Mouse (Mus musculus): ENCODE results near the gene Vps18. TPM values are rescaled to one million over a fixed set of nuclear protein-coding genes. Genes with fewer than 3 reads are reported as not detected.

Gene Vps18
- total RNA-seq, 2 experiments from 2014 or later, result 44.2 to 49.9 TPM

GRCm38 (mm10) chr2:119320571-119320970 lies 32.0 kb downstream of the Vps18 start:
- no peak for DNase-seq (ENCODE audit: low spot score in 2 of 2)

GRCm38 (mm10) chr2:119321771-119322586 lies 33.4 kb downstream of the Vps18 start:
- DNase-seq (ENCODE audit: low spot score in 2 of 2), result no peak

GRCm38 (mm10) chr2:119322587-119323300 lies 34.2 kb downstream of the Vps18 start:
- DNase-seq (ENCODE audit: low spot score in 2 of 2), result peak; percentile 39 to 75

GRCm38 (mm10) chr2:119323866-119324575 lies 35.5 kb downstream of the Vps18 start:
- DNase-seq (ENCODE audit: low spot score in 2 of 2), result no peak

- DNase-seq (ENCODE audit: low spot score in 2 of 2), result no peak
These were observed 36.2 kb downstream of the Vps18 start for GRCm38 (mm10) chr2:119324576-119325318.

GRCm38 (mm10) chr2:119325568-119326143 lies 37.1 kb downstream of the Vps18 start, which contains the start of gene Dll4:
TSS of gene Dll4 (plus strand) at chr2:119325784.
- no peak for DNase-seq (ENCODE audit: low spot score in 2 of 2)

GRCm38 (mm10) chr2:119326161-119327101 lies 37.9 kb downstream of the Vps18 start:
- no peak for DNase-seq (ENCODE audit: low spot score in 2 of 2)

- DNase-seq (ENCODE audit: low spot score in 2 of 2), result no peak
These were observed 38.6 kb downstream of the Vps18 start for GRCm38 (mm10) chr2:119327102-119327480.

- no peak for DNase-seq (ENCODE audit: low spot score in 2 of 2)
These were observed 39.5 kb downstream of the Vps18 start for GRCm38 (mm10) chr2:119327942-119328526.

- no peak for DNase-seq (ENCODE audit: low spot score in 2 of 2)
These were observed 40.0 kb downstream of the Vps18 start for GRCm38 (mm10) chr2:119328546-119328945.

GRCm38 (mm10) chr2:119329123-119329817 lies 40.7 kb downstream of the Vps18 start:
- DNase-seq (ENCODE audit: low spot score in 2 of 2), result no peak

- no peak for DNase-seq (ENCODE audit: low spot score in 2 of 2)
These were observed 42.3 kb downstream of the Vps18 start for GRCm38 (mm10) chr2:119330795-119331194.

- DNase-seq (ENCODE audit: low spot score in 2 of 2), result no peak
These were observed 43.7 kb downstream of the Vps18 start for GRCm38 (mm10) chr2:119332177-119332661.

GRCm38 (mm10) chr2:119334135-119334534 lies 45.6 kb downstream of the Vps18 start:
- no peak for DNase-seq (ENCODE audit: low spot score in 2 of 2)

GRCm38 (mm10) chr2:119334964-119335525 lies 46.5 kb downstream of the Vps18 start:
- DNase-seq (ENCODE audit: low spot score in 2 of 2), result no peak

GRCm38 (mm10) chr2:119335535-119335934 lies 47.0 kb downstream of the Vps18 start:
- DNase-seq (ENCODE audit: low spot score in 2 of 2), result no peak

GRCm38 (mm10) chr2:119336002-119336401 lies 47.5 kb downstream of the Vps18 start:
- DNase-seq (ENCODE audit: low spot score in 2 of 2), result no peak

- no peak for DNase-seq (ENCODE audit: low spot score in 2 of 2)
These were observed 47.9 kb downstream of the Vps18 start for GRCm38 (mm10) chr2:119336470-119336869.
